21 mouse cellular contexts compared by ENCODE assay signal in genomic region chr1:120846146-120846545, GRCm38 (mm10).
"Had no signal": no experiment of that assay in that cellular context is flagged by ENCODE, and none has a peak within 500 bp of the region (broad histone marks: within the 10 kb centered on the region; RNA-seq: fewer than 3 reads in every experiment).

No protein-coding gene starts in this region.

- DNase-seq: cerebellum, adult 2 months; cerebellum, adult 8-10 months; cerebellum, adult 9-10 months; cerebellum, adult 9-11 months; cerebellum, postnatal 10 days; cerebellum, postnatal 14 days; cerebellum, postnatal 25 days; cerebellum, postnatal 36 days; embryo, embryonic 11 days; forebrain, postnatal 0 days; gastrocnemius, adult 2 months; gastrocnemius, postnatal 10 days; gastrocnemius, postnatal 14 days; gastrocnemius, postnatal 25 days; gastrocnemius, postnatal 36 days; heart, adult 18-20 months; heart, adult 2 months had no signal

- ATAC-seq: forebrain, embryonic 13.5 days; forebrain, embryonic 14.5 days; forebrain, embryonic 15.5 days; forebrain, embryonic 16.5 days; forebrain, postnatal 0 days had no signal
